Mouse (Mus musculus) layer of hippocampus, adult 2 months (tissue): ENCODE results near the gene Prkn. TPM values are rescaled to one million over a fixed set of nuclear protein-coding genes. Genes with fewer than 3 reads are reported as not detected.

Experiments used
- DNase-seq, 2 experiments: peaks; one replicate each; pipeline ENCODE4 v3.0.0; 2022; ENCODE audit warnings: low spot score in 2 of 2
- H3K27ac ChIP-seq: fragments of 200-600 bp; 2 replicates; pipeline ENCODE4 v1.8.1; 2022
- H3K4me3 ChIP-seq: fragments of 200-600 bp; 2 replicates; pipeline ENCODE4 v1.8.1; 2022; ENCODE audit warnings: mild to moderate bottlenecking
- CTCF ChIP-seq: fragments of 200-600 bp; conservative IDR thresholded peaks from 2 replicates; pipeline ENCODE4 v1.8.1; 2022; ENCODE audit warnings: antibody characterized with exemption, mild to moderate bottlenecking, moderate library complexity
- total RNA-seq, 2 experiments: library from RNA; stranded (reverse); gene quantifications; 2 replicates each; pipeline ENCODE4 v1.2.3; 2021

The Prkn gene
- total RNA-seq, 2 experiments from 2014 or later: 18.0 to 22.4 TPM

DNA sequence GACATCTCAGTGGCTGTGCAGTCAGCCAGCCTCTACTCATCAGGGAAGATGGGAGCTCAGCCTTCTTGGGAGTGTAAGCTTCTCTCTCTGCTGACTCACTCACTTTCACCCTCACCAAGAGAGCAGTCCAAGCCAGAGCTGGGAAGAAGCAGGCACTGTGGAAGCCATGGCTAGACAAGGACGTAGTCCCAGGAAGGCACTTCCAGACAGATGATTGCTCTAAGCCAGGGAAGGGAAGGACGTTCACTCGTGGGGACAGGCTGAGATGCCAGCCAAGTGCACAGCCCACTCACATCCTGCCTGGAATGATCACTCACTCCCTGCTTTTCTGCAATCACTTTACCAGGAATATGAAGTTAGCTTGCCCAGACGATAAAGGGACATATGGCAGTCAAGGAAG, 430.0 kb downstream of the Prkn start:
- DNase-seq: no peak
- peak overlapping the region; percentile 46; the same call in 1 of the 2 replicates for H3K27ac ChIP-seq
- no peak overlapping the region for H3K4me3 ChIP-seq
- TF ChIP-seq CTCF: no peak

DNA sequence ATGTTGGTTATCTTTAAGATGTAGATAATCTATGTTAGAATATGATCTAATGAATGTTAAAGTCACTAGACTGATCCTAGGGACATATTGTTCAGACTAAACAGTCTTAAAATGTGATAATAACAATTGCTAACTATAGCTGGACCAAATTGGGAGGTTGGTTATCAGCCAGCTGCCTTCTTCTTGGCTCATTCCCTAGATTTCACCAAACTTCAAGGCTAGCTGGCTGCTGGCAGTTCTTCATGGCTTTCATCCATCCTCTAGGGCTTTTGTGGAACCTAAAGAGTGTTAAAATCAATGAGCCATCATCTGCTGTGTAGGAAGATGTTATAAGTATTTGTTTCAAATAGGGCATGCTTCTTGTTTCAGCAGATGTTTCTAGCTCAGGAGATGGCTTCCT, 431.7 kb downstream of the Prkn start:
- TF ChIP-seq CTCF: no peak
- Histone ChIP-seq H3K27ac (peak overlapping the region; percentile 61), H3K4me3 (no peak overlapping the region)
- DNase-seq: peak; percentile 37 to 56

DNA sequence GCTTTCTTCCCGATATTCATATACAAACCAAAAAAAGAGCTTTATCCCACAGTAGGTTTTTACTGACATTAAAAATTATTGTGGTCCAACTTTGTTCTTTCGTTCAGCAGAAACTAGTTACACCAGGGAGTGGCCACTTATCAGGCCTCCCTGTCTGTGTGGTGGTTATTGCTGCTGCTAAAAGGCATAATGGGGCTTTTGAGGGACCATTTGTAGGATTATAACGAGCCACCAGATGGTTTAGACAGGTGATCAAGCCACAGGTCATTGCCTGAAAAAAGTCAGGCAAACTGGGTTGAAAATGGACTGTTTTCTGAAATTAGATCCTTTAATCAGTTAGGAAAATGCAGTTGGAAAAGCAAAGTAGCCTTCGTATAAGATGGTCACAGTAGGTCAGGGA, 444.1 kb downstream of the Prkn start:
- no peak for TF ChIP-seq CTCF
- no peak overlapping the region for H3K27ac ChIP-seq
- no peak overlapping the region for H3K4me3 ChIP-seq
- no peak for DNase-seq

DNA sequence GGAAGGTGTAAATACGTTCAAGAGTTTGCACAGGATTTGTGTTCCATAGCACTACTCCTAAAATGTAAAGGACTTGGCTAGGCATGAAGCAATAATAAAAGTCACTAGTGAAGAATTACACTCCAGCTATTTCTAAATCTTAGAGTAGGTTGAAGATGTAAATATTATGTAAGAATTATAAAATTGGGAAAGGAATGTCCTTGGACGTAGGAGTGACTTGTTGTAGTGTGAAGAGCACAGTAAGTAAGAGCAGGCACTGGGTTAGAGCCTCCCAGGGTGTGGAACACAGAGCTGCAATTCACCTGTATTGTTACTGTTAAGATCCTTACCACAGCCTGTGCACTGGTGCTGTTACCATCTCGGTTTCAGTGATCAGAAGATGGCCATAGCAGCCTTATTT, 450.0 kb downstream of the Prkn start:
- TF ChIP-seq CTCF: no peak
- Histone ChIP-seq H3K27ac (no peak overlapping the region), H3K4me3 (no peak overlapping the region)
- DNase-seq: no peak

DNA sequence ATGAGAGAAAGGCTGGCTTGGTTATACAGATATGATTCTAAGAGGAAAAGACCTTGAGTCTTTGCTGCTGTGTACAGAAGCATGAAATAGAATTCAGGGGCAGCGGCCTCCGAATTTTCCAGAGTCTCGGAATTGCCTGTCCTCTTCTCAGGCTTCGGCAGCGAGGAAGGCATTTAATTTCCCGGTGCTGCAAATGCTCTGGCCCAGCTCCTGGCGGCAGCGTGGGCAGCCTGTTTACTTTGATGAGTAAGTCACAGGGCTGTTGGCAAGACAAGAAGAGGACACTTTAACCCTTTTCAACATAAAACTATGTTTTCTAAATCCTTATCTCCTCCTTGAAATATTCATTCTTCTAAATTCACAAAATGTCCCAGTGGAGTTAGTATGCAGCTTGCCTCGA, 462.9 kb downstream of the Prkn start:
- Histone ChIP-seq H3K4me3 (no peak overlapping the region), H3K27ac (peak overlapping the region; percentile 74)
- peak; percentile 28; the same call in 1 of the 2 replicates for TF ChIP-seq CTCF
- DNase-seq: peak; percentile 37 to 47

DNA sequence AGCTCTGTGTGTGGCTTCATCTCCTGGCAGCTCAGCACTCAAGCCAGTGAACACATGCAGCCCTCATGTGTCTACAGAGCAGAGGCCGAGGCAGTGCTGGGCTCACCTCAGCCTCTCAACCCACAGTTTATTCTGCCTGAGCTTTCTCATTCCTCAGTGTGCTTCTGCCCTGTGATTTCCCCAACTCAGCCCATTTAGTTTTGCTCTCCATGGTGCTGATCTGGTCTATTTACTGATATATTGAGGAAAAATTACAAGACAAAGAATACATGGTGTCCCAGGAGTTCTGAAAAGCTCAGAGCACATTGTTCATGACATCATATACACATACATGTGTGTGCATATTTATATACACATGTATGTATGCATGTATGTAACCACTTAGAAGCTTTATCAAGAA, 469.7 kb downstream of the Prkn start:
- no peak overlapping the region for H3K4me3 ChIP-seq
- H3K27ac ChIP-seq: no peak overlapping the region
- no peak for DNase-seq
- TF ChIP-seq CTCF: no peak

DNA sequence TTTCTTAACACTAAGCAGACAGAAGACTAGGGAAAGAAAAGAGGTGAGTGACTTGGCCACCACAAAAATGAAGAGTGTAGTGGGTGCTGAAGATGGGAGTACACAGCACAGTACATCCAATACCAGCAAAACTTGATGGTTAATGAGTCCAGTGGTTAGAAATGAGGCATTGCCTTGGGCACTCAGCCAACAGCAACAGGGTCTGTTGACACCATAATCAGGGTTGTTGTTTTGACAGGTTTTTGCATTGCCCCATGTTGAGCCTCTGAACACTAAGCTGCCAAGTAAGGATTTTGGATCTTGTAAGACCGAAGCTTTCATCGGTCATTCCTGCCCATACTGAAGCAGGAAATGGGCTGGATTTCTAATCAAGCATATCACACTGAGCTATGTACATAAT, 474.0 kb downstream of the Prkn start:
- Histone ChIP-seq H3K27ac (no peak overlapping the region), H3K4me3 (no peak overlapping the region)
- no peak for DNase-seq
- TF ChIP-seq CTCF: no peak

DNA sequence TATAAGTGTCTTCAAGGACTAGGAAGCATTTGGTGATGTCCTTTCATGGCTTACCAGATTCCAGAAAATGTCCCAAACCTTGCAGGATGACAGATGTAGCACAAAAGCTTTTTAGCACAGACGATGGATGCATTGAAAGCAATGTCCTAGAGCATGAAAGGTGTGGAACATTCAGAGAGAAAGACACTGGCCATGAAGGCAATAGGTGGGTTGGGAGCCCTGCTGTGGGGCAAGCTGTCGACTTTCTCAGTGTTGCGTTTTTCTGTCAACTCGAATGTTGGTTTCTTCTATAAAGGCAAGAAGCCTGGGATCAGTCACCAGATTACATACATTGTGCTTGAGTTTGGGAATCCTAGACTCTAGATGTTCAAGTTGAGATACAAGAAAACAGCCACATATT, 475.5 kb downstream of the Prkn start:
- no peak for DNase-seq
- H3K4me3 ChIP-seq: no peak overlapping the region
- no peak for TF ChIP-seq CTCF
- no peak overlapping the region for H3K27ac ChIP-seq

DNA sequence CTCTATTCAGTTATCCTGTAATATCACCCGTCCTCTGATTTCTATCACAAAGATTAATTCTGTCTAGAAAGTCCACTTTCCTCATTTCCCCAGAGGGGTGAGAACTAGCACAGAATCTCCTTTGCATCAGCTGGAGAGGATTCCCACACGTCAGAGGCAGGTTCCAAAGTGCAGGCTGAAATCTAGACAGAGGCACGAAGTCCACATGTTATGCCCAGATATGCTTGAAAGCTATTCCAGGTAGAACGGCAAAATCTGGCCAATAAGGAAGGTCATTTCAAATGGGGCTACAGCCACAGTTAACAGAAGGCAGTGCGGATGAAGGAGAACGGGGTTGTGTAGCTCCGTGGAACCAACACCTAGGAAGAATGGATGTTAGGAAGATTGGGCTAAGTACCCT, 478.8 kb downstream of the Prkn start:
- DNase-seq: no peak
- Histone ChIP-seq H3K27ac (no peak overlapping the region), H3K4me3 (no peak overlapping the region)
- TF ChIP-seq CTCF: no peak

DNA sequence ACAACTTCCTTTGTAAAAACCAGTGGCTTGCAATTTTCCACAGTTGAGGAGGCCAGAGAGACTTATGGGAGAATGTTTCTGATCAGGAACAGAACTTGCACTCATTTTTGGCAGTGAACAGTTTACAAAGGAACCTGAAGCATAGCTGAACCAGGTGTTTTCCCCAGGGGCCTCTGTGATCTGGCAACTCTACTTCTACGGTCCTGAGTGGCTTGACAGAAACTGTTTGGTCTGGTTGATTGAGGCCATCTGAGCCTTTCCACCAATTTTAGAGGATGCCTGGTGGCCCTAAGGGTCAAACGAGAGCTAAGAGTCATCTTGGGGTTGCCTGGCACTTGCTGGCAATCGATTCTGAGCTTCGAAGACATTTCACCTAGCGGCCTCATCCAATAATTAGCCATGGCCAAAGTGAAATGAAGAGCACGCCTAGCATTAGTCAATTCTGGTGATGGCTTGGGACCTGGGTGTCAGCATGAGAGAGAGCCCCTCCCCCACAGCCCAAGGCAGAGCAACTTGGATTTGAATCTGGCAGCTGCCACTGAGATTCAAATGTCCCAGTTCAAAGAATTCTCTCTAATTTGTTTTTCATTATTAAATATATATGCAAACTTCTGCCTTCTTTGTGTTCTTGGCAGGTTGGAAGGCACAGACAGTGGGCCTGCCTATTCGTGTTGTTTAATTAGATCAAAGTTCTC, 479.6 kb downstream of the Prkn start:
- Histone ChIP-seq H3K4me3 (no peak overlapping the region), H3K27ac (0 out of 2 replicates have a peak overlapping the region, but pooled peaks have one; percentile 23)
- no peak for DNase-seq
- no peak for TF ChIP-seq CTCF

DNA sequence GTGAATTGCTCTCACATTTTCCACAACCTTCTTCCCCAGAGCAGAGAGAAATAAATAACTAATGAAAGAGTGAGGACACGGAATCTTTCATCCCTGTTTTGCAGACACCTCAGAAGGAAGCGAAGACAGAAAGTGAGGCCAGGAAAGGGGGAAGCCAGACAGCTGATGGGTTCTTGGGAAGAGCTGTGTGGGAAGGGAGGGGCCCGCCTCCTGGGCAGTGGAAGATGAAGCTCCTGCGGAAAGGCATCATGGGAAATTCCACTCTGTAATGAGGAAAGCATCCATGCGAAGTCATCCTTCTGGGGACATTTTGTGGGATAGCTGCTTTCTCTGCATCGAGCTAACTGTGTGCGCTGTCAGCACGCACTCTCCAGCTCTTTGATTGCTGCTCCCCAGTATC, 491.9 kb downstream of the Prkn start:
- TF ChIP-seq CTCF: no peak
- DNase-seq: no peak
- H3K4me3 ChIP-seq: no peak overlapping the region
- no peak overlapping the region; the same call in 1 of the 2 replicates for H3K27ac ChIP-seq

DNA sequence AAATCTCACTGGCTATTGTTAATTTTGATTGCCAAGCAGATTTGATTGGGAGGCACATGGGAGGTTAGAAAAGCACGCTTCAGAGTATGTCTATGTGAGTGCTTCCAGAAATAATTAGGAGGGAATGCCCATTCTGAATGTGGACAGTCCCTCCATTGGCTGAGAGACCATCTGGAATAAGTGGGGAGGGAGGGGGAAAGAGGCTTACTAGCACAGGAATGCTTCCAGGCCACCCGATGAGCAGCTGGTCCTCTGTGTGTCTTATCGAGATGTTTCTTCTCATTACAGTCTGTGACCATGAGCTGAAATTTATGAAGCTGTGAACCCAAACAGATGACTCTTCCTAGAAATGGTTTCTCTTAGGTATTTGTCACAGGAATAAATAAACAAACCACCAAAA, 493.6 kb downstream of the Prkn start:
- Histone ChIP-seq H3K27ac (no peak overlapping the region), H3K4me3 (no peak overlapping the region)
- DNase-seq: no peak
- no peak for TF ChIP-seq CTCF

DNA sequence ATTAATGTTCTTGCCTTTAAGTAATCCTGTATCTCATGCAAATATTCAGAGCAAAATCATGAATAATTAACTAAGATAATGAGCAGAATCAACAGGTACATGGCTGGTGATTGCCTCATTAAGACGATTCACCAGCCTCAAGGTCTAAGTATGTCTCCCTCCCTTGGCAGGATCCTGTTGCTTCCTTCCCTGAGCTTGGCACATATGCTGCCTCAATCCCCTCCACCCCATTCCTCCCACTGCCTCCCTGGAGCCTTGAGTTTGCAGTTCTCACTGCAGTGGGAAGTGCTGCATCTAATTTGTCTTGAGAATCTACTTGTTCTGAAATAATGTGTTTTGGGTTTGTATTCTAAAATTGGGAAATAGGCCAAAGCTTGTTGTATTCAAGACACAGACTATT, 496.0 kb downstream of the Prkn start:
- DNase-seq: peak in 1 of 2 experiments; percentile 42

DNA sequence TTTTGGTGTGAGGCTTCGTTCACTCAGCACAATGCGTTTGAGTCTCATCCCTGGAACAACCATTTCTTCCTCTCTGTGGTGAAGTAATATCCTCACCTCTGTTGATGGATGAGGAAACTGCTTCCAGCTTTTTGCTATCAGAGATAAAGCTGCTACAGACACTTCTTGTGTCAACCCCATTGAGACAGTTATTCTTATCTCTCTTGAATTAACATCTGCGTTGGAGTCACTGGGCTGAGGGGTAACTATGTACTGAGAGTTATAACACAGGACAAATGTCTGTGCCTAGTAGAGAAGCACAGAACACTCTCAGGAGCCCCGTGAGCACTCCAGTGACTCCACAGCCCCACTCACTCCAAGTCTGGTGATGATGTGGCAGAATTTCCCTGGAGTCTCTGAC, 500.2 kb downstream of the Prkn start:
- no peak for DNase-seq
- no peak for TF ChIP-seq CTCF
- no peak overlapping the region for H3K4me3 ChIP-seq
- H3K27ac ChIP-seq: no peak overlapping the region

More for the DNA sequence above, 496.0 kb downstream of the Prkn start:
- H3K27ac ChIP-seq: no peak overlapping the region
- no peak overlapping the region for H3K4me3 ChIP-seq
- TF ChIP-seq CTCF: no peak
